Mouse (Mus musculus) forebrain, postnatal 0 days (tissue): Measurements from ENCODE around the gene Ssmem1. TPM values are rescaled to one million over a fixed set of nuclear protein-coding genes. Genes with fewer than 3 reads are reported as not detected.
A peak's percentile ranks its signal among the peaks of the same experiment; 100 is the strongest.

ENCODE experiments used
- ATAC-seq: fragments of 200-750 bp; cut with Nextera tagmentation; 2 replicates; pipeline ENCODE4 v1.8.0; 2017; ENCODE audit warnings: mild to moderate bottlenecking, moderate library complexity
- DNase-seq: peaks from one replicate; pipeline ENCODE4 v3.0.0-alpha.2; 2015
- H3K27ac ChIP-seq: fragments of 300-500 bp; sonication (generic); 2 replicates; pipeline ENCODE4 v1.5.1; 2014; ENCODE audit warnings: low read depth, mild to moderate bottlenecking, antibody characterized with exemption, low read length, moderate library complexity, mixed read lengths
- H3K27me3 ChIP-seq: fragments of 300-500 bp; sonication (generic); 2 replicates; pipeline ENCODE4 v1.6.1; 2014; ENCODE audit warnings: mild to moderate bottlenecking, low read length, mixed read lengths; ENCODE audit not compliant: insufficient read depth
- H3K36me3 ChIP-seq: fragments of 300-500 bp; sonication (generic); 2 replicates; pipeline ENCODE4 v1.6.1; 2014; ENCODE audit warnings: mild to moderate bottlenecking, moderate library complexity; ENCODE audit not compliant: insufficient read depth
- H3K4me1 ChIP-seq: fragments of 300-500 bp; sonication (generic); 2 replicates; pipeline ENCODE4 v1.6.1; 2014; ENCODE audit warnings: antibody characterized with exemption; ENCODE audit not compliant: insufficient read depth
- H3K4me2 ChIP-seq: fragments of 300-500 bp; sonication (generic); 2 replicates; pipeline ENCODE4 v1.6.1; 2014; ENCODE audit warnings: low read depth, mild to moderate bottlenecking, moderate library complexity
- H3K4me3 ChIP-seq: fragments of 300-500 bp; sonication (generic); 2 replicates; pipeline ENCODE4 v1.5.1; 2014; ENCODE audit warnings: low read depth, low read length, mixed read lengths
- H3K9ac ChIP-seq: fragments of 300-500 bp; sonication (generic); 2 replicates; pipeline ENCODE4 v1.6.1; 2014; ENCODE audit warnings: mild to moderate bottlenecking
- H3K9me3 ChIP-seq: fragments of 300-500 bp; sonication (generic); 2 replicates; pipeline ENCODE4 v1.6.1; 2016; ENCODE audit warnings: low read length
- CTCF ChIP-seq: sonication (generic); IDR thresholded peaks from 2 replicates; pipeline ENCODE4 v1.5.1; 2016; ENCODE audit warnings: antibody characterized with exemption, control low read depth, low read depth
- WGBS: fragments of 180-500 bp; shearing (Covaris S2); extraction: QIAGEN DNeasy Blood & Tissue Kit; methylation state at CpG from one replicate; pipeline ENCODE4 v1.1.7; 2014; 5-methylcytosine and 5-hydroxymethylcytosine counted together
- polyA plus RNA-seq: library from polyadenylated mRNA; unstranded; fragments of >200 nt; fragmentation: Nextera tagmentation; extraction: Ambion mirVana; gene quantifications from 2 replicates; pipeline ENCODE4 v1.2.1, GENCODE M21; 2015
- total RNA-seq: library from RNA; depleted of rRNA; stranded (reverse); fragments of >200 nt; gene quantifications from 2 replicates; pipeline ENCODE4 v1.2.3, GENCODE M21; 2014

Gene Ssmem1
- total and polyA plus RNA-seq, 2 experiments from 2014 or later: 0.95 TPM; not detected in 1

DNA sequence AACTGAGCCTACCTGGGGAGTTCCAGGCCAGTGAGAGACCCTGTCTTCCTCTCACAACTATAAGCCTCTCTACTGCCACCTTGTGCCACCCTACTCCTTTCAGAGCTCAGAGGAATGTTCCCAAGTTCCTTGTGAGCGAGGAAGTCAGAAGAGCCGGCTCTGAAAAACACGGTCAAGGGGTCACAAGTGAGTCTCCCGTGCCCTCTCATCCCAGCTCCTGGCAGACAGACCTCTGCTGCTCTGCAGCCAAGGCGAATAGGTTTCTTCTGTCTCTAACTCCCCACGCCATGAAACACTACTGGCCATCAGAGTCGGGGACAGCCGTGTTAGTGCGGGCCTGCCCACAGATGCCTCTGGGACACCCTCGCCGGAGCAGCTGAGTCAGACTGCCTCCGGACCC lies 41.0 kb upstream of the Ssmem1 start:
- no peak for ATAC-seq
- no peaks in the 10 kb centered on the region for H3K9me3 ChIP-seq
- no peaks in the 10 kb centered on the region for H3K27me3 ChIP-seq
- no peaks in the 10 kb centered on the region for H3K36me3 ChIP-seq
- H3K4me1 ChIP-seq: no peaks in the 10 kb centered on the region
- no peak overlapping the region for H3K4me2 ChIP-seq
- no peak overlapping the region for H3K4me3 ChIP-seq
- TF ChIP-seq CTCF: peak; percentile 68
- H3K9ac ChIP-seq: no peak overlapping the region
- DNase-seq: peak; percentile 59
- no peak overlapping the region for H3K27ac ChIP-seq
- 62% methylated on average over 12 of the region's 12 CpGs for WGBS

DNA sequence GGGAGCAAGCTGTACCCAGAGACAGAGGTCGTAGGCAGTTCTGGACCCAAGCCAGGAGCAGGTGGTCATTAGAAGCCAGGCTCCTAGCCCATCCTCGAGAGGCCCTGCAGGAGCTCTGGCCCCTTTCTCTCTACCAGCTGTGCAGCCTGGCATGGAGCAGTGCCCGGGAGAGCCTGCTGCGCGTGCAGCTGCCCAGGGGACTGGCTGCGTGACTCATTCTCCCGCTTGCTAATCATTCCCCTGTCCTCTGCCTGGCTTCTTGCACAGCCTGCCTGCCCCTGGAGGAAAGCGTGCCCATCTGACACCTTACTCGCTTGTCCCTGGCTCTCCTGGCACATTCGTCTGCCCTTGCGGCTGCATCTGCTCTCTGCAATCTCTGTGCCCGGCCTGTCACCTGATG lies 40.3 kb upstream of the Ssmem1 start:
- Histone ChIP-seq H3K4me2 (no peak overlapping the region), H3K27ac (no peak overlapping the region), H3K36me3 (no peaks in the 10 kb centered on the region), H3K27me3 (no peaks in the 10 kb centered on the region), H3K9ac (no peak overlapping the region), H3K4me3 (no peak overlapping the region), H3K4me1 (no peaks in the 10 kb centered on the region), H3K9me3 (no peaks in the 10 kb centered on the region)
- no peak for TF ChIP-seq CTCF
- DNase-seq: peak; percentile 46
- WGBS: 51% methylated on average over 12 of the region's 12 CpGs
- ATAC-seq: peak; percentile 80

DNA sequence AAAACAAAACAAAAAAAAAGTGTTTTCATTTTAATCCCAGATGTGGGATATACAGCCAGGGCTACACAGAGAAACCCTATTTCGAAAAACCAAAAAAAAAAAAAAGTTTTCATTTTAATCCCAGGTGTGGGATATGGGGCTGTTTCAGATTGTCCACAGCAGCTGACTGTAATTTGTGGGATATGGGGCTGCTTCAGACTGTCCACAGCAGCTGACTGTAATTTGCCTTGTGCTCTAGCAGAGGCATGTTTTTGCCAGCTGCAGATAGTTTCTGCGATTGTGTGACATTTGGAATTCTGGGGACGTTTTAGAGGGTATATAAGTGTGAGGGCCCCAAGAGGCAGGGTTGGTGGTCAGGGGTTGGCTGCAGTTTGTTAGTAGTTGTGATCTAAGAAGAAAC lies 37.9 kb upstream of the Ssmem1 start:
- WGBS: 77% methylated on average over 3 of the region's 3 CpGs
- H3K9ac ChIP-seq: no peak overlapping the region
- H3K27ac ChIP-seq: no peak overlapping the region
- H3K4me1 ChIP-seq: no peaks in the 10 kb centered on the region
- H3K4me2 ChIP-seq: no peak overlapping the region
- no peak for TF ChIP-seq CTCF
- no peaks in the 10 kb centered on the region for H3K36me3 ChIP-seq
- H3K27me3 ChIP-seq: no peaks in the 10 kb centered on the region
- H3K9me3 ChIP-seq: no peaks in the 10 kb centered on the region
- H3K4me3 ChIP-seq: no peak overlapping the region
- no peak for DNase-seq
- no peak for ATAC-seq

- no peak for DNase-seq
- no peak for ATAC-seq
- H3K27me3 ChIP-seq: no peaks in the 10 kb centered on the region
- H3K36me3 ChIP-seq: peaks cover 15% of the 10 kb centered on the region; the same call in 1 of the 2 replicates
- no peak overlapping the region for H3K4me2 ChIP-seq
- no peaks in the 10 kb centered on the region for H3K9me3 ChIP-seq
- H3K4me1 ChIP-seq: no peaks in the 10 kb centered on the region
- H3K27ac ChIP-seq: no peak overlapping the region; the same call in 1 of the 2 replicates
- TF ChIP-seq CTCF: no peak
- no peak overlapping the region for H3K4me3 ChIP-seq
- WGBS: 60% methylated on average over 10 of the region's 10 CpGs
- no peak overlapping the region for H3K9ac ChIP-seq
Measured at GRCm38 (mm10) chr6:30476025-30476765, 33.5 kb upstream of the Ssmem1 start.

- ATAC-seq (peak; percentile 78), DNase-seq (no peak)
- WGBS: 76% methylated on average over 8 of the region's 8 CpGs
Measured at GRCm38 (mm10) chr6:30477210-30477714, 32.4 kb upstream of the Ssmem1 start.

GRCm38 (mm10) chr6:30477784-30478183 lies 31.9 kb upstream of the Ssmem1 start:
- no peak for TF ChIP-seq CTCF
- no peaks in the 10 kb centered on the region for H3K27me3 ChIP-seq
- DNase-seq (no peak), ATAC-seq (no peak)
- H3K4me1 ChIP-seq: no peaks in the 10 kb centered on the region
- H3K36me3 ChIP-seq: peaks cover 18% of the 10 kb centered on the region; the same call in 1 of the 2 replicates
- no peak overlapping the region for H3K27ac ChIP-seq
- H3K4me3 ChIP-seq: no peak overlapping the region
- H3K9ac ChIP-seq: no peak overlapping the region
- no peaks in the 10 kb centered on the region for H3K9me3 ChIP-seq
- H3K4me2 ChIP-seq: no peak overlapping the region
- 89% methylated on average over 6 of the region's 6 CpGs for WGBS

More at GRCm38 (mm10) chr6:30477210-30477714, 32.4 kb upstream of the Ssmem1 start:
- TF ChIP-seq CTCF: no peak
- H3K4me2 ChIP-seq: no peak overlapping the region
- no peaks in the 10 kb centered on the region for H3K9me3 ChIP-seq
- H3K9ac ChIP-seq: no peak overlapping the region
- H3K4me1 ChIP-seq: no peaks in the 10 kb centered on the region
- no peak overlapping the region for H3K4me3 ChIP-seq
- no peaks in the 10 kb centered on the region for H3K27me3 ChIP-seq
- H3K36me3 ChIP-seq: peaks cover 18% of the 10 kb centered on the region; the same call in 1 of the 2 replicates
- H3K27ac ChIP-seq: no peak overlapping the region

DNA sequence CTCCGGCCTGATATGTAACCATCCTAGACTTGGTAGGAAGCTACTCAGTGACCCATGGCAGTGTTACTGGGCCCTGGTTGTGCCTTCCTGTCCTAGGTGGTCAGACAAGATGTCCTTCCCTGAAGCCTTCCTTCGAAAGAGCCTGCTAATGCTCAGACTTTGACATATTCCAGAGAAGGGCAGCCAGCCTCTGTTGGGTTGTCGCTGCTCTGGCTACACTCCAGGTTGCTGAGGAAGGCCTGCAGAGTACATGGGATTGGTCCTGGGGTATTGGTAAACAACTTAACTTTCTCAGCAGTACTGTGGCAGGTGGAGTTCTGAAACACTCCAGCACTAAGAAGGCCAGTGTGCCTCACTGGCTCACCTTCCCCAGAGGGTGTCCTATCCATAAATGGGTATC lies 30.2 kb upstream of the Ssmem1 start:
- H3K4me1 ChIP-seq: no peaks in the 10 kb centered on the region
- TF ChIP-seq CTCF: no peak
- no peak overlapping the region for H3K27ac ChIP-seq
- H3K36me3 ChIP-seq: peaks cover 27% of the 10 kb centered on the region
- no peaks in the 10 kb centered on the region for H3K27me3 ChIP-seq
- H3K4me3 ChIP-seq: no peak overlapping the region
- H3K9ac ChIP-seq: no peak overlapping the region
- ATAC-seq (no peak), DNase-seq (no peak)
- 92% methylated on average over 3 of the region's 3 CpGs for WGBS
- H3K4me2 ChIP-seq: no peak overlapping the region
- no peaks in the 10 kb centered on the region for H3K9me3 ChIP-seq
